ENCODE assay signal across 8 mouse cellular contexts in the genomic region with DNA sequence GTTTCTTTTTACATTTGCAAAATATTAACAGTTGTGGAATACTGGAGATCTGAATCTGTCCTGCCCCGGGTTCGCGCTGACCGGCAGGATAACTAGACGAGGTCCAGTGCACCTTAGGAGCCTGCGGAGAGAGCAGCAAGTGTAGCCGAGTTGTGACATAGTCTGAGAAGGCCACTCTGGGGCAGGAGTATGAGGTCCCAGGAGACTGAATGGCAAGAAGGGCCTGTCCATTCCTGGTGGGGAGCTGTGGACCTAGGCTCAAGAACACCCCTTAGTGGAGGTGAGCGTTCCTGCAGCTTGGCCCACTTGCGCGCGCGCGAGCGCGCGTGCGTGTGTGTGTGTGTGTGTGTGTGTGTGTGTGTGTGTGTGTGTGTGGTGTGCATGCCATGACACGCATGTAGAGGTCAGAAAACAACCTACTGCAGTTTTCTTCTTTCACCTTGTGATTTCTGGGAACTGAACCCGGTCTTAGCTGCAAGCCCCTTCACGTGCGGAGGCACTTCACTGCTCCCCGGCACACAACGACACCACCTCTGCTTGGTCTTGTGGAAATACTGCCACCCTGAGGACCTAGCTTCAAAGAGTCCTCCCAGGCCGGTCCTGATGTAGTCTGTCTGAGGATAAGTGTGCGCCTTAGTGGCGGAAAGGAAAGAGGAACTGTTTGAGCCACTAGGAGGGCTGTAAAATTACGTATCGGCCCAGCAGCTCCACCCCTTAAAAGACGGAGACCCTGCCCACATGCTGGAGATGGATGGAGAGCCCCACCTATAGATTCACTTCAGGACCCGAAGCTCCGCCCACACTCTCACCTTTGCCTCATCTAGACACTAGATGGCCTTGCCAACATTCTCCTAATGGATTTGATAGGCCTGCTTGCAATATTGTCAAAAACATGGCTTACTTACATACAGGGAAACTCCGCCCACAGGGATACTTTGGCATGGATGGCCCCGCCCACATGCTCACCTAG. TPM values are rescaled to one million over a fixed set of nuclear protein-coding genes. Genes with fewer than 3 reads are reported as not detected.
DNase-seq lines count a peak whose midpoint lies in the region; ATAC-seq and TF ChIP-seq lines count a peak whose summit lies in the region.

No protein-coding gene starts in this region.

- H3K9ac ChIP-seq in intestine, embryonic 16.5 days (ENCODE audit: low read depth, low read length): peak overlapping the region; percentile 57
- no peak overlapping the region for H3K9ac ChIP-seq in midbrain, embryonic 15.5 days

- no peaks in the 10 kb centered on the region for H3K36me3 ChIP-seq in testis, adult 2 months (ENCODE audit: control insufficient read depth, insufficient read depth, low read length)
- no peaks in the 10 kb centered on the region for H3K36me3 ChIP-seq in intestine, embryonic 16.5 days (ENCODE audit: control insufficient read depth, insufficient read depth, low read length)
- no peaks in the 10 kb centered on the region for H3K36me3 ChIP-seq in midbrain, embryonic 15.5 days (replicated peaks)
- no peaks in the 10 kb centered on the region for H3K36me3 ChIP-seq in thymus, adult 2 months (ENCODE audit: control insufficient read depth, insufficient read depth, low read length)

- no peaks in the 10 kb centered on the region for H3K27me3 ChIP-seq in testis, adult 2 months (ENCODE audit: control insufficient read depth, insufficient read depth, low read length)
- H3K27me3 ChIP-seq in intestine, embryonic 16.5 days (replicated peaks; ENCODE audit: control insufficient read depth, insufficient read depth, low read length): no peaks in the 10 kb centered on the region
- H3K27me3 ChIP-seq in midbrain, embryonic 15.5 days (replicated peaks): 0 out of 2 replicates have a peak, but pooled peaks cover 2% of the 10 kb centered on the region
- H3K27me3 ChIP-seq in thymus, adult 2 months (ENCODE audit: control insufficient read depth, insufficient read depth, low read length): no peaks in the 10 kb centered on the region; the same call in 1 of the 2 replicates

- 3% methylated on average over 33 of the region's 33 CpGs for WGBS in intestine, embryonic 16.5 days
- WGBS in midbrain, embryonic 15.5 days: 6% methylated on average over 33 of the region's 33 CpGs
- WGBS in thymus, adult 2 months: 11% methylated on average over 33 of the region's 33 CpGs

- peaks cover 22% of the 10 kb centered on the region for H3K4me1 ChIP-seq in testis, adult 2 months (ENCODE audit: control insufficient read depth, insufficient read depth, low read length)
- H3K4me1 ChIP-seq in intestine, embryonic 16.5 days (ENCODE audit: control insufficient read depth, insufficient read depth, low read length): peaks cover 16% of the 10 kb centered on the region
- peaks cover 9% of the 10 kb centered on the region for H3K4me1 ChIP-seq in midbrain, embryonic 15.5 days
- peaks cover 11% of the 10 kb centered on the region for H3K4me1 ChIP-seq in thymus, adult 2 months (replicated peaks; ENCODE audit: control insufficient read depth, insufficient read depth, low read length)

- H3K4me3 ChIP-seq in testis, adult 2 months (ENCODE audit: control insufficient read depth, low read depth, low read length): peak overlapping the region; percentile 12
- peak overlapping the region; percentile 36 for H3K4me3 ChIP-seq in intestine, embryonic 16.5 days (ENCODE audit: low read length)
- H3K4me3 ChIP-seq in midbrain, embryonic 15.5 days: peak overlapping the region; percentile 24
- H3K4me3 ChIP-seq in thymus, adult 2 months (ENCODE audit: control insufficient read depth, insufficient read depth, low read length): peak overlapping the region; percentile 28

- ATAC-seq in intestine, embryonic 16.5 days: peak; percentile 88
- peak; percentile 54 for ATAC-seq in midbrain, embryonic 15.5 days (replicated peaks)

- H3K4me2 ChIP-seq in intestine, embryonic 16.5 days (ENCODE audit: low read depth, low read length): peak overlapping the region; percentile 46
- H3K4me2 ChIP-seq in midbrain, embryonic 15.5 days: peak overlapping the region; percentile 46

- TF ChIP-seq POLR2A in testis, adult 2 months (IDR thresholded peaks at IDR 0.05; ENCODE audit: control insufficient read depth, low read depth, low read length): no peak
- no peak for TF ChIP-seq POLR2A in thymus, adult 2 months (IDR thresholded peaks at IDR 0.05; ENCODE audit: control insufficient read depth, extremely low read depth, insufficient read depth, low read length, poor library complexity)

- no peaks in the 10 kb centered on the region for H3K9me3 ChIP-seq in intestine, embryonic 16.5 days (ENCODE audit: control insufficient read depth, low read length)
- no peaks in the 10 kb centered on the region for H3K9me3 ChIP-seq in midbrain, embryonic 15.5 days

- DNase-seq in testis, postnatal 14 days (ENCODE audit: low spot score): no peak
- DNase-seq in cerebellum, postnatal 10 days: peak; percentile 65 to 71
- DNase-seq in frontal cortex, postnatal 10 days (ENCODE audit: low spot score in 2 of 2): peak; percentile 16 to 18
- peak; percentile 69 for DNase-seq in liver
- peak; percentile 66 for DNase-seq in thymus, adult 2 months

- no peak overlapping the region for H3K27ac ChIP-seq in testis, adult 2 months (ENCODE audit: control insufficient read depth, insufficient read depth, low read depth, low read length)
- peak overlapping the region; percentile 99 for H3K27ac ChIP-seq in intestine, embryonic 16.5 days (ENCODE audit: low read length)
- no peak overlapping the region for H3K27ac ChIP-seq in midbrain, embryonic 15.5 days
- H3K27ac ChIP-seq in thymus, adult 2 months (ENCODE audit: control insufficient read depth, insufficient read depth, low read length): no peak overlapping the region

- TF ChIP-seq CTCF in testis, adult 2 months (IDR thresholded peaks at IDR 0.05; ENCODE audit: control insufficient read depth, insufficient read depth, insufficient replicate concordance, low read depth, low read length): peak; percentile 34; the same call in 1 of the 2 replicates
- peak; percentile 70 for TF ChIP-seq CTCF in thymus, adult 2 months (IDR thresholded peaks at IDR 0.05; ENCODE audit: borderline replicate concordance, control insufficient read depth, extremely low read depth, insufficient read depth, low read length, poor library complexity)

RNA-seq across cellular contexts. Expression of a gene that starts 19.4 kb away (rescaled TPM):
- 0.21 and 4.0 TPM in 2 replicates for polyA plus RNA-seq in testis, adult 2 months (2012; rRNA removed)
- polyA plus RNA-seq in intestine, embryonic 16.5 days (2015; fragmentation: Nextera tagmentation; extraction: Ambion mirVana): 48.7 and 54.2 TPM in 2 replicates
- not detected in 2 replicates for polyA plus RNA-seq in midbrain, embryonic 15.5 days (2015; fragmentation: Nextera tagmentation; extraction: Ambion mirVana)
- polyA plus RNA-seq in thymus, adult 2 months (2012; rRNA removed): 55.4 and 57.8 TPM in 2 replicates

RNA-seq across cellular contexts. Expression of a gene that starts 19.9 kb away (rescaled TPM):
- 8.7 and 19.7 TPM in 2 replicates for polyA plus RNA-seq in testis, adult 2 months (2012; rRNA removed)
- 187 and 217 TPM in 2 replicates for polyA plus RNA-seq in intestine, embryonic 16.5 days (2015; fragmentation: Nextera tagmentation; extraction: Ambion mirVana)
- polyA plus RNA-seq in midbrain, embryonic 15.5 days (2015; fragmentation: Nextera tagmentation; extraction: Ambion mirVana): 2.1 and 3.0 TPM in 2 replicates
- polyA plus RNA-seq in thymus, adult 2 months (2012; rRNA removed): 14.7 and 15.0 TPM in 2 replicates

RNA-seq across cellular contexts. Expression of a gene that starts 34.0 kb away (rescaled TPM):
- polyA plus RNA-seq in testis, adult 2 months (2012; rRNA removed): 6.3 and 6.9 TPM in 2 replicates
- 27.2 TPM in 2 replicates for polyA plus RNA-seq in intestine, embryonic 16.5 days (2015; fragmentation: Nextera tagmentation; extraction: Ambion mirVana)
- 7.2 and 8.4 TPM in 2 replicates for polyA plus RNA-seq in midbrain, embryonic 15.5 days (2015; fragmentation: Nextera tagmentation; extraction: Ambion mirVana)
- 24.9 and 26.7 TPM in 2 replicates for polyA plus RNA-seq in thymus, adult 2 months (2012; rRNA removed)

RNA-seq across cellular contexts. Expression of a gene that starts 42.8 kb away (rescaled TPM):
- polyA plus RNA-seq in testis, adult 2 months (2012; rRNA removed): 102 and 108 TPM in 2 replicates
- 102 and 106 TPM in 2 replicates for polyA plus RNA-seq in intestine, embryonic 16.5 days (2015; fragmentation: Nextera tagmentation; extraction: Ambion mirVana)
- 68.4 and 70.1 TPM in 2 replicates for polyA plus RNA-seq in midbrain, embryonic 15.5 days (2015; fragmentation: Nextera tagmentation; extraction: Ambion mirVana)
- polyA plus RNA-seq in thymus, adult 2 months (2012; rRNA removed): 71.7 and 84.8 TPM in 2 replicates

RNA-seq across cellular contexts. Expression of a gene that starts 50.8 kb away (rescaled TPM):
- 11.2 and 12.2 TPM in 2 replicates for polyA plus RNA-seq in testis, adult 2 months (2012; rRNA removed)
- 2.1 and 6.4 TPM in 2 replicates for polyA plus RNA-seq in intestine, embryonic 16.5 days (2015; fragmentation: Nextera tagmentation; extraction: Ambion mirVana)
- 0.32 TPM in 1 of 2 replicates, not detected in the other for polyA plus RNA-seq in midbrain, embryonic 15.5 days (2015; fragmentation: Nextera tagmentation; extraction: Ambion mirVana)
- polyA plus RNA-seq in thymus, adult 2 months (2012; rRNA removed): 1.8 and 1.9 TPM in 2 replicates
